Mouse (Mus musculus): ENCODE results near the gene Nfkb1.

The Nfkb1 gene

GRCm38 (mm10) chr3:135670869-135671268 lies 20.5 kb downstream of the Nfkb1 start:
- in situ Hi-C loops (cut with MboI) = no loop called here

GRCm38 (mm10) chr3:135667084-135667483 lies 24.3 kb downstream of the Nfkb1 start:
- in situ Hi-C loops (cut with MboI) = no loop called here

GRCm38 (mm10) chr3:135665777-135666259 lies 25.5 kb downstream of the Nfkb1 start:
- in situ Hi-C loops (cut with MboI) = no loop called here

GRCm38 (mm10) chr3:135662139-135662864 lies 29.0 kb downstream of the Nfkb1 start:
- in situ Hi-C loops (cut with MboI) = no loop called here

GRCm38 (mm10) chr3:135661707-135662106 lies 29.6 kb downstream of the Nfkb1 start:
- in situ Hi-C loops (cut with MboI) = no loop called here

GRCm38 (mm10) chr3:135658540-135659097 lies 32.7 kb downstream of the Nfkb1 start:
- in situ Hi-C loops (cut with MboI) = no loop called here

- in situ Hi-C loops (cut with MboI) = no loop called here
Observed at GRCm38 (mm10) chr3:135656156-135656555, 35.2 kb downstream of the Nfkb1 start.

GRCm38 (mm10) chr3:135650773-135651555 lies 40.4 kb downstream of the Nfkb1 start:
- in situ Hi-C loops (cut with MboI) = no loop called here

- in situ Hi-C loops (cut with MboI) = no loop called here
Observed at GRCm38 (mm10) chr3:135649809-135650208, 41.5 kb downstream of the Nfkb1 start.

GRCm38 (mm10) chr3:135648501-135648900 lies 42.8 kb downstream of the Nfkb1 start:
- in situ Hi-C loops (cut with MboI) = no loop called here

GRCm38 (mm10) chr3:135646622-135647021 lies 44.7 kb downstream of the Nfkb1 start:
- in situ Hi-C loops (cut with MboI) = no loop called here

- in situ Hi-C loops (cut with MboI) = no loop called here
Observed at GRCm38 (mm10) chr3:135644971-135645370, 46.4 kb downstream of the Nfkb1 start.

GRCm38 (mm10) chr3:135641623-135641915 lies 49.8 kb downstream of the Nfkb1 start:
- in situ Hi-C loops (cut with MboI) = no loop called here

- in situ Hi-C loops (cut with MboI) = no loop called here
Observed at GRCm38 (mm10) chr3:135640856-135641622, 50.3 kb downstream of the Nfkb1 start.

GRCm38 (mm10) chr3:135640203-135640602 lies 51.1 kb downstream of the Nfkb1 start:
- in situ Hi-C loops (cut with MboI) = no loop called here

GRCm38 (mm10) chr3:135637592-135637991 lies 53.8 kb downstream of the Nfkb1 start:
- in situ Hi-C loops (cut with MboI) = no loop called here

GRCm38 (mm10) chr3:135636454-135636853 lies 54.9 kb downstream of the Nfkb1 start:
- in situ Hi-C loops (cut with MboI) = no loop called here

- in situ Hi-C loops (cut with MboI) = no loop called here
Observed at GRCm38 (mm10) chr3:135635646-135636434, 55.5 kb downstream of the Nfkb1 start.

GRCm38 (mm10) chr3:135635030-135635429 lies 56.3 kb downstream of the Nfkb1 start:
- in situ Hi-C loops (cut with MboI) = no loop called here

- in situ Hi-C loops (cut with MboI) = no loop called here
Observed at GRCm38 (mm10) chr3:135634275-135634674, 57.1 kb downstream of the Nfkb1 start.

- in situ Hi-C loops (cut with MboI) = no loop called here
Observed at GRCm38 (mm10) chr3:135631856-135632255, 59.5 kb downstream of the Nfkb1 start.

Measured in mature B cell (primary cell).